Mouse (Mus musculus) gastrocnemius, postnatal 10 days (tissue): ENCODE measurements around the gene Alkbh1. TPM values are rescaled to one million over a fixed set of nuclear protein-coding genes. Genes with fewer than 3 reads are reported as not detected.
"Not testable (repeated sequence)": the region's sequence is repeated elsewhere in the genome, so short reads cannot be mapped to it uniquely, and the experiment has no call there.

Source experiments
- DNase-seq: peaks from one replicate; pipeline ENCODE4 v3.0.0; 2021; ENCODE audit warnings: mixed read lengths
- long read RNA-seq, 2 experiments: library from polyadenylated mRNA; stranded (forward); transcript quantifications; one replicate each; pipeline ENCODE4 v2.0.0; 2021
- total RNA-seq, 2 experiments: library from RNA; stranded (reverse); gene quantifications; 2 replicates each; pipeline ENCODE4 v1.2.3; 2021

The Alkbh1 gene
- 10 to 100 TPM in 1 of 2 experiments, 1 to 10 TPM in 1; 7.6 to 13.6 TPM for total RNA-seq
- long read RNA-seq, experiment 1, transcript Alkbh1-209 (6 exons, 3,857 nt), result major isoform, 6 of 18 reads
- long read RNA-seq, experiment 1, partial matches to known transcripts, result 0 of 18 reads
- long read RNA-seq, experiment 1, other reads (novel, unspliced or antisense), result 2 of 18 reads
- long read RNA-seq, experiment 2, partial matches to known transcripts, result 0 of 8 reads
- long read RNA-seq, experiment 2, other reads (novel, unspliced or antisense), result 4 of 8 reads

- DNase-seq, result peak; percentile 87
Measured at GRCm38 (mm10) chr12:87443700-87444122, at the start of gene Alkbh1, which contains the start of gene Slirp. Gene Alkbh1 (minus strand): TSS chr12:87444017. Gene Slirp (plus strand): TSS chr12:87443896.

- not testable (repeated sequence) for DNase-seq
Measured at GRCm38 (mm10) chr12:87488683-87489082, 44.9 kb upstream of the Alkbh1 start.

DNA sequence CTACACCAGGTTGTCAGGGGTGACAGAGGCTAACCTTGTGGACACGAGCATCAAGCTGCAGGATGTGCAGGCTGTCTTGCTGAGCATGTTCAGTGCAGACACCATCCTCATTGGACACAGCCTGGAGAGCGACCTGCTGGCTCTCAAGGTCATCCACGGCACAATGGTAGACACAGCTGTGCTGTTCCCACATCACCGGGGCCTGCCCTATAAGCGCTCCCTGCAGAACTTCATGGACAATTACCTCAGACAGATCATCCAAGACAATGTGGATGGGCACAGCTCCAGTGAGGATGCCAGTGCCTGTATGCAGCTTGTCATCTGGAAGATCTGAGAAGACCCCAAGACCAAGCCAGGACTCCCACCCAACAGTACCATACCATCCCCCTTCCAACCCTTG, 38.7 kb upstream of the Alkbh1 start:
- DNase-seq, result not testable (repeated sequence)

DNA sequence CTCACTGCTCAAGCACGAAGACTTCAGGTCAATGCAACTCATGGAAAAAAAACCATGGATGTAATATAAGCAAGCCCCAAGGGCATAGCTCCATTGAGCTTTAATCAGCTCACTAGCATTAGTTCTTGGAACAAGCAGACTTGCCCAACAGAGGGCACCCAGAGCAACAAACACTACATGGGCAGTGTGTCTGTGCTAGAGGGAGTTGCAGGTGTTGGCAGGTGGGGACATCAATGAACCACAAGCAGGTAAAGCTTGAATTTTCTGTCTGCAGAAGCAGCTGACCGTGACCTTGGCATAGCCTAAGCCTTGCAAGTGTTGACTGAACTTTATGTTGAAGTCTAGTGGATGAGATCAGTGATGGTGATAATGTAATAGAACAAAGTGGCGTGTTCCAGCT, 30.9 kb upstream of the Alkbh1 start:
- DNase-seq, result no peak

- peak; percentile 92 for DNase-seq
Measured at GRCm38 (mm10) chr12:87471964-87472786, 28.4 kb upstream of the Alkbh1 start, which contains the start of gene Snw1. Gene Snw1 (minus strand): TSS chr12:87472274.

DNA sequence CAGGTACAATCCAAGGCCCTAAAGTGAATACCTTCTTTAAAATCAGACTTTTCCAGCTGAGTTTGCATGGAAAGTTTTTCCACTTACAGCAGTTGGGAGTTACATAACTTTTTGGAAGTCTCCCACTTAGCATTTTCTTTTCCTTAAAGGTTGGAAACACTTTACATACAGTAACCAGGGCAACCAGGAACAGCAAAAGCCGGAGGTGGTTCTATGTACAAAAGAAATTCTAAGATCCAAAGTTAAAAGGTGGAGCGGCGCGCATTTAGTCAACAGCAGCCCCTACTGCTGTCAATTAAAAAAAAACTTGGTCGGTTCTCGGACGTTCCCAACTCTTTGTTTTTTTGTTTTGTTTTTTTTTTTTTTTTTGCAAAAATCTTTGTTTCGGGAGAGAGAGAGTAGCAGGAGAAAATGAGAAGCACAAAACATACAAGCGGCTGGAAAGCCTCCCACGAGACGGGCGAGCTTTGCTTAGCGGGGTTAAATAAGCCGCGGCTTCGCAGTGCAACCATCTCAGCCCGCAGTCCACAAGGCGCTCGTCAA, 27.7 kb upstream of the Alkbh1 start:
- DNase-seq, result no peak

GRCm38 (mm10) chr12:87470263-87471136, 26.7 kb upstream of the Alkbh1 start:
- DNase-seq, result no peak

DNA sequence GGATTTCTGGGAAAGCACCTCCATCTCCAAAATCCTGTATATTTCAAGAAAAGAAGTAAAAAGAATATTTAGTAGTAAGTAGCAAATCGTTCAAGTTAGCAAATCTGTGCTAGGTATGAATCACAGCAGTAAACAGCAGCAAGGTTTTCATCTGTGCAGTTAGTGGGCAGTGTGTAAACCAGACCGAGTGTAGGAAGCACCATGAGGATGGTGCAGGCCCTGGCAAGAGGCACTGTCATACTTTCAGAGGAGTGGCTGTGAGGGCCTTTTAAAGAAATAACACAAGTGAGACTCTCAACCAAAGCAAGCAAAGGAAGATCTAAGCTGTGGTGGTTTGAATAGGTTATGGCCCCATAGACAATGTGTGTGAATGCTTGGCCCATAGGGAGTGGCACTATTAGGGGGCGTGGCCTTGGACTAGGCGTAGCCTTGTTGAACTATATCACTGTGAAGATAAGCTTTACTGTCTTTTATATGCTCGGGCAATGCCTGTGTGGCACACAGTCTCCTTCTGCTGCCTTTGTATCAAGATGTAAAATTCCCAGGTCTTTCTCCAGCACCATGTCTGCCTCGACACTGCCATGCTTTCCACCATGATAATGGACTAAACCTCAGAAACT, 21.0 kb upstream of the Alkbh1 start:
- no peak for DNase-seq

DNA sequence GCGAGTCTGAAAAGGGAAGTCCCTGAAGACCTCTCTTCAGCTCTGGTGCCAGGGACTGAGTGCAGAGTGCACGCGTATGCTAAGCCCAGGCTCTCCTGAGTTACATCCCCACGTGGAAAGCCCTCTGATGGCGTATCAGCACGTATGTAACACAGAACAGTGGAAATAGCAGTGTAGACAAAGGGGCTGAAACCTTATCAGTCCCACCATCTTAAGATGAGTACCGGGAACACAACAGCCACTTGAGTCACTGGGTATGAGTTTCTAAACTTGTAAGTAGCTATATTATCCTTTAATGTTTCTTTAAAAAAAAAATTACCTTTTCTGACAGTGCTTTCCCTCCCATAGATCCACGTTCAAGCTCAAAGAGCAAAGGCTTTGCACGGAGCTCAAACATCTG, 5.6 kb upstream of the Alkbh1 start:
- no peak for DNase-seq

GRCm38 (mm10) chr12:87444211-87444610, 394 bp upstream of the Alkbh1 start:
- DNase-seq, result no peak

DNA sequence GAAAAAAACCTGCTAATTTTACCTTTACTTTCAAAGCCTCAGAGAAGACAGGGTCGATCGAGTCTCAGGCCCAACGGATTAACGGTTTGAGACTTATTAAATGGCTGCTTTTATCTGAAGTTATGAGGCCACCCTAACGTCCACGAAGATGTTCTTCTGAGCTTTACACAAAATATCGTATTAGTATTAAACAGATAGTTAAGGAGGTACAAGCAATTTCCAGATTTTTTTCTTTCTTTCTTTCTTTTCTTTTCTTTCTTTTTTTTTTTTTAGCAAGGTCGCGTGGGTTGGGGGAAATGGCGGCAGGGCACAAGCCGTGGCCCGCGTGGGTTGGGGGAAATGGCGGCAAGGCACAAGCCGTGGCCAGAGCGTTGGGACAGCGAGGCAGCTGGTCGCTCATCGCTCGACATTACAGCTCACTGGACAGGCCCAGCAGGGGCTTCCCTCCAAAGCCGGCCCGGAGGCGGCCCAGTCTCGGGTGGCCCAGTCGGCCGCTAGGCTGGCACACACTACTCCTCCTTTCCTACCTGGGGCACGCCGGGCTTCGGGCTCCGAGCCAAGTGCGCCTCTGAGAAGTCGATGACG, 610 bp downstream of the Alkbh1 start:
- DNase-seq, result no peak

DNA sequence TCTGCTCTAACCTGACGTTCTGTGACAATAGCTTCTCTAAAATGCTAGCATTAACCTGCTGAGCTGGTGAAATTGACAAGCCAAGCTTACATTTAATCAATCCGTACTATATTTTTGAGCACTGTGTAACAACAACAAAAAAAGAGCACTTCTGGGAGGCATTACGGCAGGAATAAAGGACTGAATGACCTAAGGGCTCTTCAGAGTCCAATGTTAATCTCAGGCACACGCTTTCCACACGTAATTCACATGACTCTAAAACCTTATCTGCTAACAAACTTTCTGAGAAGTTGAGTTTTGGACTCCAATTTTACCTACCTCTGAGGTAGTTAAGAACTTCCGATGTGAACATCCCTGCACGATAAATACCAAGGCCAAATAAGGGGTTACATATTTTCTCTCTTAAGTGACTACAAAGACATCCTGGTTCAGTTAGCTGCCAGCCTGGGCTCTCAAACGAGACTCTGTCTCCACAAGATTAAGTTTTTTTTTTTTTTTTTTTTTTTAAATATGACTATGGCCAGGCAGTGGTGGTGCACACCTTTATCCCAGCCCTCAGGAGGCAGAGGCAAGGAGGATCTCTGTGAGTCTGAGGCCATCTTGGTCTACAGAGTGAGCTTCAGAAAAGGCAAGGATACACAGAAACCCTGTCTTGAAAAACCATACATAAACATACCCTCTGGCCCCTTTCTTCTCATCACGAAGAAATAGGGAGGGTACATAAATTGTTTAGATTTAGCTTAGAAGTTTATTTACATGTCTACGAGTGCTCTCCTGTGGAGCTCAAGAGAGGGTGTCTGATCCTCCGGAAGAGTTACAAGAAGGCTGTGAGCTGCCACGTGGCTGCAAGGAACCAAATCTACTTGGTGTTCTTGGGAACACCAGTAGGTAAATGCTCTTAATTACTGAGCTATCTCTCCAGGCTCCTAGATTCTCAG, 1.4 kb downstream of the Alkbh1 start:
- DNase-seq, result no peak

- no peak for DNase-seq
Measured at GRCm38 (mm10) chr12:87428885-87429284, 14.9 kb downstream of the Alkbh1 start.

- no peak for DNase-seq
Measured at GRCm38 (mm10) chr12:87428295-87428694, 15.5 kb downstream of the Alkbh1 start.

DNA sequence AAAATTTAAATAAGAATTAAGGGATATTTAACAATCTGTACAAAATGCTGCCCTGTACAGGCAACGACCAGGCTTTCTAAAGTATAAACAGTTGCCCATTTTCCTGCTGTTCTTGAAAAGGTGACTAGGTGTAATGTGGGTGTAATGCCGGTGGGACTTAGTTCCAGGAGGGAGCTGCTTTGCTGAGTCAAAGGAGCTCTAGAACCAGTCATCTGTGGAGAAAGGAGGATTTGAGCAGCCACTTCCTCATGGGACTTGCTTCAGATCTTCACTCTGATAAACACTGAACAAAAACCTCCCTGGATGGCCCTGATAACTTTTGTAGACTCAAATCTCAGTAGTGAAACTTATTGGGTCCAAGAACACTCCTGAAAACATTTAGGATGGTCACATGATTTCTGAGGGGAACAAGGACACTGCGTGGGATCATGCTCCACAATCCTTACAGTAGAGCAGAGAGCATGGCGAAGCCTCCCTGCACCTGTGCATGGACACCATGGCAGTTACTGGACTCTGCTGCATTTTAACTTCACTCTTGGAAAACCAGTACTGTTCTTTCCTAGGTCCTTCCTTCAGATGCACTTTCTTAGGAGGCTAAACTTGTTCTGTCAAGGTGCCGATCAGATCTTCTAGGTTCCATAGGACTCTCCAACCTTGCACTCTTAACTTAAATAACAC, 17.3 kb downstream of the Alkbh1 start:
- no peak for DNase-seq

- DNase-seq, result no peak
Measured at GRCm38 (mm10) chr12:87424516-87424915, 19.3 kb downstream of the Alkbh1 start.

DNA sequence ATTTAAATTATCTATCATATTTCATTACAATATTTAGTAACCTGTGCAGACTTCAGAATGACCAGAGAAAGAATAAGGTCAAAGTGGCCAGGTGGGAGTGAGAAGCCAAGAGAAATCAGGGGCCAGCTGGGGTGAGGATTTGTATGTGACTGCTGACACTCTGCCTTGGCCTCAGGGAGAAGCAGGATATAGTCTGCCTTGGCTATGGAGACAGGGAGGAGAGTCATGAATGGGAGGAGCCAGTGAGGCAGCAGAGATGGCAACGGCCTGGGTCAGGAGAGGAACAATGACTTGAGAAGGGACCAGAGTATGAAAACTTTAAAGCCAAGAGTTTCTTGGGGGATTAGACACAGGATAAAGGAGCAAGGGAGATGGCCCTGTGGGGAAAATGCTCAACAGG, 20.1 kb downstream of the Alkbh1 start:
- DNase-seq, result no peak

- no peak for DNase-seq
Measured at GRCm38 (mm10) chr12:87421708-87422507, 21.9 kb downstream of the Alkbh1 start.
